ENCODE assay signal across 8 mouse cellular contexts in the genomic region with DNA sequence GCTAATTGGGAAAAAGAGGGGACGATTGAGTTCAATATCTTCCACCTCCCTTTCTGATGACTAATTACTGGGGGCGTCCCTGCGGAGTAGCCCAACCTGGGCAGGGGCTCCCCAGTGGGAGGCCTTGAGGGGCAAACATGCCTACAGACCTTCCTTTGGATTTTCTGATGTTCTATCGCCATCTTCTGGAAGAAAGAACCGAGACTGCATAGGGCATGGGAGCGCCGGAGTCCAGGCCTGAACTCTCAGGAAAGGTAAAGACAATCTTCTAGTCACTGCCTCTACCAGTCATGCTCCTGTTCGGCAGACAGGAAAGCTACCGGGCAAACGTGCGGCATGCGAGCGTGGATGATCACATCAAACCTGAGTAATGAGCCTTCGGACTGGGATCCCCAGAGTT.
DNase-seq lines count a peak whose midpoint lies in the region; ATAC-seq and TF ChIP-seq lines count a peak whose summit lies in the region.

No protein-coding gene starts in this region.

- 0 out of 2 replicates have a peak, but pooled peaks cover 2% of the 10 kb centered on the region for H3K4me1 ChIP-seq in forebrain, embryonic 11.5 days (replicated peaks; ENCODE audit: control insufficient read depth, insufficient read depth, low read length)
- H3K4me1 ChIP-seq in forebrain, embryonic 13.5 days = no peaks in the 10 kb centered on the region
- H3K4me1 ChIP-seq in midbrain, embryonic 10.5 days = no peaks in the 10 kb centered on the region
- no peaks in the 10 kb centered on the region for H3K4me1 ChIP-seq in midbrain, embryonic 11.5 days (ENCODE audit: control insufficient read depth, insufficient read depth, low read length)
- no peaks in the 10 kb centered on the region for H3K4me1 ChIP-seq in hindbrain, embryonic 14.5 days (replicated peaks; ENCODE audit: control insufficient read depth, insufficient read depth, low read length)
- no peaks in the 10 kb centered on the region for H3K4me1 ChIP-seq in midbrain, postnatal 0 days (ENCODE audit: insufficient read depth, low read length)

- H3K4me3 ChIP-seq in forebrain, embryonic 11.5 days (ENCODE audit: low read depth, low read length) = no peak overlapping the region
- no peak overlapping the region for H3K4me3 ChIP-seq in forebrain, embryonic 13.5 days
- H3K4me3 ChIP-seq in midbrain, embryonic 10.5 days = no peak overlapping the region
- H3K4me3 ChIP-seq in midbrain, embryonic 11.5 days (ENCODE audit: low read depth, low read length) = no peak overlapping the region
- no peak overlapping the region for H3K4me3 ChIP-seq in hindbrain, embryonic 14.5 days (replicated peaks; ENCODE audit: low read length)
- H3K4me3 ChIP-seq in midbrain, postnatal 0 days (ENCODE audit: low read depth, low read length) = no peak overlapping the region

- no peak overlapping the region for H3K4me2 ChIP-seq in forebrain, embryonic 11.5 days (ENCODE audit: low read depth, low read length, severe bottlenecking)
- H3K4me2 ChIP-seq in forebrain, embryonic 13.5 days = no peak overlapping the region
- no peak overlapping the region for H3K4me2 ChIP-seq in midbrain, embryonic 11.5 days
- H3K4me2 ChIP-seq in hindbrain, embryonic 14.5 days (replicated peaks) = no peak overlapping the region
- H3K4me2 ChIP-seq in midbrain, postnatal 0 days (ENCODE audit: low read depth, low read length, poor library complexity, severe bottlenecking) = no peak overlapping the region

- peak; percentile 68 for TF ChIP-seq CTCF in midbrain, postnatal 0 days (IDR thresholded peaks at IDR 0.05)

- H3K27me3 ChIP-seq in forebrain, embryonic 11.5 days (ENCODE audit: control insufficient read depth, insufficient read depth, low read length) = no peaks in the 10 kb centered on the region
- no peaks in the 10 kb centered on the region for H3K27me3 ChIP-seq in forebrain, embryonic 13.5 days
- H3K27me3 ChIP-seq in midbrain, embryonic 10.5 days (ENCODE audit: low read depth, poor library complexity, severe bottlenecking) = no peaks in the 10 kb centered on the region
- no peaks in the 10 kb centered on the region for H3K27me3 ChIP-seq in midbrain, embryonic 11.5 days (ENCODE audit: control insufficient read depth, insufficient read depth, low read length)
- H3K27me3 ChIP-seq in hindbrain, embryonic 14.5 days (ENCODE audit: control insufficient read depth, insufficient read depth, low read length) = no peaks in the 10 kb centered on the region
- no peaks in the 10 kb centered on the region for H3K27me3 ChIP-seq in midbrain, postnatal 0 days (ENCODE audit: insufficient read depth, low read length)

- WGBS in forebrain, embryonic 11.5 days = 31% methylated on average over 14 of the region's 14 CpGs
- 25% methylated on average over 14 of the region's 14 CpGs for WGBS in forebrain, embryonic 13.5 days
- 32% methylated on average over 14 of the region's 14 CpGs for WGBS in midbrain, embryonic 10.5 days
- WGBS in midbrain, embryonic 11.5 days = 32% methylated on average over 14 of the region's 14 CpGs
- 33% methylated on average over 14 of the region's 14 CpGs for WGBS in hindbrain, embryonic 14.5 days
- 35% methylated on average over 14 of the region's 14 CpGs for WGBS in midbrain, postnatal 0 days

- H3K9me3 ChIP-seq in forebrain, embryonic 11.5 days (ENCODE audit: control insufficient read depth, low read length) = no peaks in the 10 kb centered on the region
- no peaks in the 10 kb centered on the region for H3K9me3 ChIP-seq in forebrain, embryonic 13.5 days (replicated peaks)
- no peaks in the 10 kb centered on the region for H3K9me3 ChIP-seq in midbrain, embryonic 10.5 days (replicated peaks)
- no peaks in the 10 kb centered on the region for H3K9me3 ChIP-seq in midbrain, embryonic 11.5 days (ENCODE audit: control insufficient read depth, low read length)
- no peaks in the 10 kb centered on the region for H3K9me3 ChIP-seq in hindbrain, embryonic 14.5 days (ENCODE audit: control insufficient read depth, low read length)
- H3K9me3 ChIP-seq in midbrain, postnatal 0 days (ENCODE audit: low read length) = no peaks in the 10 kb centered on the region

- peak; percentile 58 for DNase-seq in forebrain, embryonic 11.5 days (ENCODE audit: low spot score)
- peak; percentile 18 for DNase-seq in midbrain, embryonic 10.5 days (ENCODE audit: low spot score)
- no peak for DNase-seq in midbrain, embryonic 11.5 days (ENCODE audit: low spot score, missing footprints)
- DNase-seq in hindbrain, embryonic 14.5 days (ENCODE audit: low spot score) = peak; percentile 57
- peak; percentile 38 for DNase-seq in midbrain, postnatal 0 days (ENCODE audit: low spot score)
- no peak for DNase-seq in spleen, postnatal 10 days (ENCODE audit: low spot score in 2 of 2)
- DNase-seq in urinary bladder, postnatal 14 days (ENCODE audit: low spot score) = no peak

- no peak overlapping the region for H3K9ac ChIP-seq in forebrain, embryonic 11.5 days (ENCODE audit: low read length)
- H3K9ac ChIP-seq in forebrain, embryonic 13.5 days = no peak overlapping the region
- H3K9ac ChIP-seq in midbrain, embryonic 11.5 days (ENCODE audit: low read length) = no peak overlapping the region
- no peak overlapping the region for H3K9ac ChIP-seq in hindbrain, embryonic 14.5 days
- no peak overlapping the region for H3K9ac ChIP-seq in midbrain, postnatal 0 days (replicated peaks; ENCODE audit: low read length, poor library complexity, severe bottlenecking)

- no peak overlapping the region for H3K27ac ChIP-seq in forebrain, embryonic 11.5 days (ENCODE audit: low read depth, low read length)
- no peak overlapping the region for H3K27ac ChIP-seq in forebrain, embryonic 13.5 days
- H3K27ac ChIP-seq in midbrain, embryonic 10.5 days (replicated peaks) = no peak overlapping the region
- no peak overlapping the region for H3K27ac ChIP-seq in midbrain, embryonic 11.5 days (ENCODE audit: low read depth, low read length)
- H3K27ac ChIP-seq in hindbrain, embryonic 14.5 days = no peak overlapping the region
- H3K27ac ChIP-seq in midbrain, postnatal 0 days (ENCODE audit: low read depth, low read length) = no peak overlapping the region

- no peak for ATAC-seq in forebrain, embryonic 11.5 days (replicated peaks; ENCODE audit: low FRiP score)
- ATAC-seq in forebrain, embryonic 13.5 days = no peak
- no peak for ATAC-seq in midbrain, embryonic 11.5 days (ENCODE audit: low FRiP score)
- ATAC-seq in hindbrain, embryonic 14.5 days (ENCODE audit: low FRiP score) = no peak
- no peak for ATAC-seq in midbrain, postnatal 0 days (ENCODE audit: low FRiP score)

- H3K36me3 ChIP-seq in forebrain, embryonic 11.5 days (ENCODE audit: control insufficient read depth, insufficient read depth, low read length) = no peaks in the 10 kb centered on the region
- H3K36me3 ChIP-seq in forebrain, embryonic 13.5 days (ENCODE audit: poor library complexity, severe bottlenecking) = no peaks in the 10 kb centered on the region
- no peaks in the 10 kb centered on the region for H3K36me3 ChIP-seq in midbrain, embryonic 10.5 days
- no peaks in the 10 kb centered on the region for H3K36me3 ChIP-seq in midbrain, embryonic 11.5 days (ENCODE audit: control insufficient read depth, insufficient read depth, low read length)
- no peaks in the 10 kb centered on the region for H3K36me3 ChIP-seq in hindbrain, embryonic 14.5 days (replicated peaks; ENCODE audit: control insufficient read depth, insufficient read depth)
- no peaks in the 10 kb centered on the region for H3K36me3 ChIP-seq in midbrain, postnatal 0 days (ENCODE audit: insufficient read depth, low read length)

Comparison
In these comparisons a context has a peak if more than half of its experiments do, and no peak if none do; other contexts are left out.
1. DNase-seq: peak in forebrain, embryonic 11.5 days (single experiment), midbrain, embryonic 10.5 days (single experiment), hindbrain, embryonic 14.5 days (single experiment) and midbrain, postnatal 0 days (single experiment); none in midbrain, embryonic 11.5 days (single experiment), spleen, postnatal 10 days (0 of 2) and urinary bladder, postnatal 14 days (single experiment).